9 mouse cellular contexts compared by ENCODE assay signal in the genomic region with DNA sequence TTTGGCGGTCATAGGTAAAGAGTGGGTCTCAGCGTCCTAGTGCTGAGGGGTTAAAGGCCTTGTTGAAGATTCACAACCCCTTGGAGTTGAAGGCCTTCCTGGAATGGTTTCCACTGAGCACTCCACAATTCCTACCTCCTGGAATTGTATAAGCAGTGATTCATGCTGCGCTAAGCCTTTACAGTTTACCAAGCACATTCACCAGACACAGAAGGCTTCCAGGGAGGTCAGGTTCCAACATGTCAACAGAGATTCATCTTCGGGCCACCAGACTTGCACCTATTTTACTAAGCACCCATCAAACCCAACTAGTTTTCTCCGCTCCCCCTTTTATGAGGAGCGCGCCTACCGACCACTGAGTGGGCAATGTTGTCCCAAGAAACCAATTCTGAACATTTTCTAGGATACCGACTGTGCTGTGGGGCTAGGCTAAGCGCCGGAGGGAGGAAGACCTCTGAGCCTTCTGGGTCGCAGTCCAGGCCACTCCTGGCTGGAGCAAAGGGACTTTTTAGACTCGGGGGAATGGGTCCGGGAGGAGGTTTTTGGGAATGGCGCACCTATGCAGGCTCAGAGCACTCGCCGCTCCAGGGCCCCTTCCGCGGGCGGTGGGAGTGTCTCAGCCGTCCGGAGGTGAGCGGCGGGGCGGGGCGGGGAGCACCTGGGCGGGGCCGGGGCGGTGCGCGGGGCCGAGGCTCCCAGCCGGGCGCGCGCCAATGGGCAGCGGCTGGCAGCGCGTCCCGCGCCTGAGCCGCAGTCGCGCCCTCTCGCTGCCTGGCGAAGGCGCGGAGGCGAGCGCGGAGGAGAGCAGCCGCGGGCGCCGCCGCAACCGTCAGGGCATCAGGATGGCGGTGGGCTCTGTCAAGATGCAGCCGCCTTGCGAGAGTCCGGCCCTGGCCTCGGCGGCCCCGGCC. TPM values are rescaled to one million over a fixed set of nuclear protein-coding genes. Genes with fewer than 3 reads are reported as not detected.
DNase-seq lines count a peak whose midpoint lies in the region; ATAC-seq and TF ChIP-seq lines count a peak whose summit lies in the region.
"Had no signal": no experiment of that assay in that cellular context is flagged by ENCODE, and none has a peak within 500 bp of the region (broad histone marks: within the 10 kb centered on the region; RNA-seq: fewer than 3 reads in every experiment).

No protein-coding gene starts in this region.

- peak overlapping the region; percentile 54 for H3K27ac ChIP-seq in bone marrow macrophage, adult 2 months (ENCODE audit: insufficient read depth, low read depth, low read length)
- no peak overlapping the region; the same call in 1 of the 2 replicates for H3K27ac ChIP-seq in forebrain, embryonic 16.5 days (ENCODE audit: low read length)
- peak overlapping the region; percentile 67 for H3K27ac ChIP-seq in limb, embryonic 15.5 days
- peak overlapping the region; percentile 22; the same call in 1 of the 2 replicates for H3K27ac ChIP-seq in midbrain, embryonic 15.5 days

- 4% methylated on average over 49 of the region's 64 CpGs for WGBS in forebrain, embryonic 16.5 days
- 4% methylated on average over 55 of the region's 64 CpGs for WGBS in limb, embryonic 15.5 days
- 3% methylated on average over 60 of the region's 64 CpGs for WGBS in midbrain, embryonic 15.5 days

- DNase-seq in frontal cortex, postnatal 14 days (ENCODE audit: low spot score in 2 of 2): no peak
- peak; percentile 72 for DNase-seq in induced T-regulatory cell, adult 2 months (ENCODE audit: low read depth)
- peak; percentile 20 to 30 for DNase-seq in thymus, adult 18-20 months

- H3K4me1 ChIP-seq in bone marrow macrophage, adult 2 months (ENCODE audit: control insufficient read depth, insufficient read depth, low read length): peaks cover 10% of the 10 kb centered on the region
- peaks cover 10% of the 10 kb centered on the region for H3K4me1 ChIP-seq in forebrain, embryonic 16.5 days (replicated peaks; ENCODE audit: control insufficient read depth, insufficient read depth, low read length)
- H3K4me1 ChIP-seq in limb, embryonic 15.5 days: peaks cover 14% of the 10 kb centered on the region
- peaks cover 7% of the 10 kb centered on the region for H3K4me1 ChIP-seq in midbrain, embryonic 15.5 days

- peak overlapping the region; percentile 71 for H3K9ac ChIP-seq in forebrain, embryonic 16.5 days (replicated peaks; ENCODE audit: low read depth, low read length)
- peak overlapping the region; percentile 42 for H3K9ac ChIP-seq in limb, embryonic 15.5 days
- H3K9ac ChIP-seq in midbrain, embryonic 15.5 days: peak overlapping the region; percentile 53

- H3K27me3 ChIP-seq in forebrain, embryonic 16.5 days (replicated peaks; ENCODE audit: control insufficient read depth, insufficient read depth, low read length): peaks cover 30% of the 10 kb centered on the region
- H3K27me3 ChIP-seq in limb, embryonic 15.5 days: peaks cover 39% of the 10 kb centered on the region
- H3K27me3 ChIP-seq in midbrain, embryonic 15.5 days (replicated peaks): no peaks in the 10 kb centered on the region

- peak overlapping the region; percentile 85 for H3K4me2 ChIP-seq in forebrain, embryonic 16.5 days (ENCODE audit: low read length)
- H3K4me2 ChIP-seq in limb, embryonic 15.5 days: peak overlapping the region; percentile 97
- peak overlapping the region; percentile 84 for H3K4me2 ChIP-seq in midbrain, embryonic 15.5 days

- peak; percentile 38 for ATAC-seq in frontal cortex, adult (ENCODE audit: low TSS enrichment)
- ATAC-seq in forebrain, embryonic 16.5 days: peak; percentile 73
- peak; percentile 74; the same call in 1 of the 2 replicates for ATAC-seq in limb, embryonic 15.5 days (ENCODE audit: insufficient number of reproducible peaks, low FRiP score, low TSS enrichment, low read depth)
- peak; percentile 85 for ATAC-seq in midbrain, embryonic 15.5 days (replicated peaks)

- TF ChIP-seq POLR2A in bone marrow macrophage, adult 2 months (IDR thresholded peaks at IDR 0.05; ENCODE audit: borderline replicate concordance, low read depth, low read length): no peak

- peak overlapping the region; percentile 95 for H3K4me3 ChIP-seq in bone marrow macrophage, adult 2 months (ENCODE audit: insufficient read depth, low read length)
- H3K4me3 ChIP-seq in forebrain, embryonic 16.5 days (replicated peaks; ENCODE audit: low read length): peak overlapping the region; percentile 68
- peak overlapping the region; percentile 65 for H3K4me3 ChIP-seq in limb, embryonic 15.5 days
- peak overlapping the region; percentile 59 for H3K4me3 ChIP-seq in midbrain, embryonic 15.5 days

- no peaks in the 10 kb centered on the region for H3K9me3 ChIP-seq in forebrain, embryonic 16.5 days (ENCODE audit: control insufficient read depth, low read length)
- H3K9me3 ChIP-seq in limb, embryonic 15.5 days: no peaks in the 10 kb centered on the region
- H3K9me3 ChIP-seq in midbrain, embryonic 15.5 days: no peaks in the 10 kb centered on the region

- H3K36me3 ChIP-seq in forebrain, embryonic 16.5 days (ENCODE audit: control insufficient read depth, insufficient read depth): no peaks in the 10 kb centered on the region
- H3K36me3 ChIP-seq in limb, embryonic 15.5 days: no peaks in the 10 kb centered on the region
- no peaks in the 10 kb centered on the region for H3K36me3 ChIP-seq in midbrain, embryonic 15.5 days (replicated peaks)
- H3K36me3 ChIP-seq: G1E had no signal

- no peak for TF ChIP-seq CTCF in bone marrow macrophage, adult 2 months (IDR thresholded peaks at IDR 0.05; ENCODE audit: low read depth, low read length)

RNA-seq across cellular contexts. Expression of gene Rapgef5, which starts 17.2 kb away (rescaled TPM):
- polyA plus RNA-seq in bone marrow macrophage, adult 2 months (2012; ENCODE audit: insufficient read depth, insufficient read length, missing spikeins): 20.8 and 28.7 TPM in 2 replicates
- polyA plus RNA-seq in forebrain, embryonic 16.5 days (2015; fragmentation: Nextera tagmentation; extraction: Ambion mirVana): 36.6 and 39.4 TPM in 2 replicates
- polyA plus RNA-seq in limb, embryonic 15.5 days (2015; fragmentation: Nextera tagmentation; extraction: Ambion mirVana): 5.8 and 7.8 TPM in 2 replicates
- 41.5 and 46.3 TPM in 2 replicates for polyA plus RNA-seq in midbrain, embryonic 15.5 days (2015; fragmentation: Nextera tagmentation; extraction: Ambion mirVana)
- polyA plus RNA-seq: G1E had no signal

Comparison
In these comparisons a context has a peak if more than half of its experiments do, and no peak if none do; other contexts are left out.
1. DNase-seq: peak in induced T-regulatory cell, adult 2 months (single experiment) and thymus, adult 18-20 months (2 of 2); none in frontal cortex, postnatal 14 days (0 of 2).
2. Peak in every context shown above with its lines, with median percentiles within 50 percentile points of each other: ATAC-seq, H3K4me3 ChIP-seq, H3K4me2 ChIP-seq and H3K9ac ChIP-seq.